Mouse (Mus musculus) ES-Bruce4 (cell line): ENCODE measurements at regions not wholly inside any gene's neighbourhood (a gene's known extent, or its start where the extent isn't known, plus 50 kb on each side); places are given as distances from the start of the nearest gene placed in this dataset.

Experiments used
- CTCF ChIP-seq: IDR thresholded peaks from one replicate; pipeline ENCODE4 v1.8.1; 2011; ENCODE audit warnings: low read depth, low read length
- EP300 ChIP-seq: IDR thresholded peaks from 2 replicates; pipeline ENCODE4 v1.6.1; 2011; ENCODE audit warnings: low read depth, low read length; ENCODE audit not compliant: insufficient read depth
- POLR2A ChIP-seq: IDR thresholded peaks from one replicate; pipeline ENCODE4 v1.8.1; 2011; ENCODE audit warnings: low read length; ENCODE audit not compliant: insufficient read depth

GRCm38 (mm10) chr2:47302056-47302455 is 1511.9 kb upstream of the Acvr2a start:
- TF ChIP-seq EP300 (no peak), POLR2A (no peak), CTCF (no peak)
